Mouse (Mus musculus) embryo, embryonic 11 days (tissue): ENCODE data around the gene Ndp.
A peak's percentile ranks its signal among the peaks of the same experiment; 100 is the strongest.

Source experiments
- DNase-seq: peaks from one replicate; pipeline ENCODE4 v3.0.0-alpha.2; 2015

Ndp gene

DNA sequence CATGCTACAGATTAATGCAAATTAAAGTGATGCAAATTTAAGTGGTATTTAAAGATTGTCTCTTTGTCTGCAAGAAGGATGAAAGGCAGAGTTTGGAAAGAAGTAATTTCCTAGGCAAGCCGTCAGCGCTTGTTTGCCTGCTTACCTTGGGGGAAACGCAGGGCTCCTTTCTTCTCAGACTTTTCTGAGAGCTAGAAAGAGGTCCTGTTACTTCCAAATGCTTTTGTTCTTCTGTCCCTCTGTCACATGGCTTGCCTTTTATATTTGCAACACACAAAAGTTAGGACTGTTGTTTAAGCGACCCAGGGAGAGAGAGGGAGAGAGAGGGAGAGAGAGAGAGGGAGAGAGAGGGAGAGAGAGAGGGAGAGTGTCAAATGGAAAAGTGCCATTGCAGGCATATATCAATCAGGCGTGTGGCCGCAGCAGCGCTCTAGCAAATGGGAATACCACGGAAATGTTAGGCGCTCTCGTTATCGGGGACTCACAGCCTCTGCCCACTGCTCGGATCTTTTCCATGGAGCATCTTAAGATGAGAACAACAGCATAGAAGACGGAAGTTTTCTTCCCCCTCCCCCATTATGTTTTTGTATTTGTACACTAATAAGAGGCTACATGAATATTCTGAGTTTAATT, at the start of gene Ndp:
Gene Ndp, minus strand, starts transcription at position 534 of the 633 bp plus-strand sequence.
- DNase-seq: peak; percentile 30

DNA sequence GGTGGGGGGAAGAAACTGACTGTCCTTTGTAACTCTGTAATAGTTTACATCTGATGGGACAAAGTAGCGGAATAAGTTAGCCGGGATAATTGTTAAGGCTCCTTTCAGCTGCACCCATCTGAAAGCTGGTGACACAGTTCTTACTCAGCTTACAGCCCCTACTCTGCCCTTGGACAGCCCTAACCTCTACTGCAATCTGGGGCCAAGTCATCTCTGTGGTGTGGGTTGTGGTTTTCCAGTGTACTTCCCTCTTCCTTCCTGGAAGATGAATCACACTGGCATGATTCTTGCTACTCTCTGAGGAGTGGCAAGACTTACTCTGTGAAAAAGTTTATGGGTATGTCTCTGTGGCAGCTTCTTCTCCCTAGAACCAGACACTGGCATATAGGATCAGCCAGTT, 43.2 kb upstream of the Ndp start:
- DNase-seq: no peak

DNA sequence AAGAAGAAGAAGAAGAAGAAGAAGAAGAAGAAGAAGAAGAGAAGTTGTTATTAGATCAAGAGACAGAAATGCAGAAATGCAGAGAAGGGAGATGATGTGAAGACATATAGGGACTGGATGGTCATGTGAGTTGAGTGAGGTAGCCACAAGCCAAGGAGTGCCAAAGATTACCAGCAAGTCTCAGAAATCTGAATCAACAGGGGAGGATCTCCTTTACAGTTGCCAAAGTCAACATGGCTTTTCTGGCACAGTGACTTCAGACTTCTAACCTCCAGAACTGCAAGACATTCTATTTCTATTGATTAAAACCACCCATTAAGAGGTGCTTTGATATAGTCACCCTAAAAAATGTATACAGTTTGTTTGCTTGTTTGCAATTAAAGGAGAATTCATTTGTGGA, 6.4 kb upstream of the Ndp start:
- DNase-seq: no peak

DNA sequence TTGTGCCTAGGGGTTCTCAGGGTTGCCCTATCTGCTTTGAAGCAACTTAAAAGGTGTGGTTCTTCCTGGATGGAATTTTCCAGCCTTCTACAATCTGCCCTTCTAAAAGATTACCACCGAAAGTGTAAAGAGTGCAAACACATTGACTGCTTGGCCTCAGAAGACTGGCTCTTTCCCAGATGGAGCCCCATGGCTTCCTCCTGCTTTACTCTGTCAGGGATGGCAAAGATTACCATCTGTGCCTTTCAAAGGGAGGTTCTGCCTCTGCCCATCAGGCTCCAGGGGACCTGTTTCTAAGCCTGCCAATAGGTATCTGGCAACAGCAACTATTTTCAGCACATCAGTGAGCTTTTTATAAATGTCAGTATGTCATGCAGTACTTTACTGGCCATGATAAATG, 1.5 kb upstream of the Ndp start:
- no peak for DNase-seq

DNA sequence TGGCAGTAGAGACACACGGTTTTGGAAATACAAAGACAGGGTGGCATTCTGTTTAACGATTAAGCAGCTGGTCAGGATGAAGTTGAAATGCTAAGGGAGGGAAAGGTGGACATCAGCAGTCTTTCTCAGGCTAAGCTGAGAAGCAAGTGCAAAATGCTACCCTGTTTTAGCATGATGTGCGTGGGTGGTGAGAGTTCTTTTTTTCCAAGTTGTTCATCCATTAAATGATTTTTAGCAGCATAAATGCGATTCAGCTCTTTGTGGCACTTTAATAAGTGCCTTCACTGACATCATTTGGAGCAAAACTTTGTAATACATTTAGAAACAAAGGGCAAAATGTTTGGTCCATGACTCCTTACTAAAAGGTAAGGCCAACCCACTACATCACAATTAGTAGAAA, 337 bp upstream of the Ndp start:
- no peak for DNase-seq

DNA sequence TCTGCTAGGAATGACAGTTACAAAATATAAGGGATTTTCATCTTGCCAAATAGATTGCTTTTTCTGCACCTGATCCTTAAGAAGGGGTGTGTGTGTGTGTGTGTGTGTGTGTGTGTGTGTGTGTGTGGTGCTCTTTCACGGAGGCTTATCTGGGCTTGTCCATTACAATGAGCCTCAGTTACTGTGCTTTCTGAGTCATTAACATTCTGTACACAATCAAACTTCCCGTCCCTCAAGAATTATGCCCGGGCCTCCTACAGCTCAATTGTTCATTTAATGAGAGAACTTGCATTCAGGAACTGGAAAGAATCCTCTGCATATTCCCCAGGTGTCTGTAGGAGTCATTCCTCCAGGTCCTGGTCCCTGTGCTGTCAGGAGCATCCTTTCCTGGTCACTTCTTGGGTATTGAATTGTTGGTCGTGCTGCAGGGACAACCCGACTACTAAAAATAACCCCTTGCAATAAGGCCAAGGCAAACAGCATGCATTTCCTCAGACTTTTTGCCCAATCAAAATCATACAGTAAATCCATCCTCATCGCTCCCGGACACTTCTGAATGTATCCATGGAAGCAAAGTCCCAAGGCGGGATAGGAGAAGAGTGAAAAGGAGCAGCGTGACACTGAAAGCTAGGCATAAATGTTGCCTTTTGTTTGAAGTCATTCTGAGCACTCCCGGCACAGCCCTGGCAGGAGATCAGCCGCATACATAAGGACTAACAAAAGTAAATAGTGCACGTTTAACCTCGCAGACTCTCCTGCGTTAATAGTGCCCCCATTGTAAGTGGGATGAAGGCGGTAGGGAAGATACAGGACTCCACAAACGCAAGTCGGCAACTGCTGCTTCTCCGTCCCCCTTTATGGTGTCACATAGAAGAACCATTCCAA, 1.1 kb downstream of the Ndp start:
- peak; percentile 26 for DNase-seq

DNA sequence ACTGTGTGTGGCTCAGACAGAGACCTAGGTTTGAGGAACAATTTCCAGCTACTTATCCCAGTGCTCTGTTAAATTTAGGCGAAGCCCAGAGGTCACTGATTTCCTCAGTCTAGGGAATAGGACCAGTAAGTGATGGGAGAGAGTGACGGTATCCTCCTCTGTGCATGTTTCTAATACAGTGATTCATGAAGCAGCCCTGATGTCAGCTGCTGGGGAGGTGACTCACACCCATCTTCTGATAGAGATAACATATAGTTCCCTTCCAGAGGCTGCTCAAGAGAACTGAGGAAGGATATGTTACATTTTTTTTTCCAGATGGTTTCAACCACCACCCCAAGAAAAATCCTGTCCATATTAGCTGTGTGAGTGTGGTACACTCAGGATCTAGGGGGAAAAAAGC, 2.9 kb downstream of the Ndp start:
- no peak for DNase-seq

DNA sequence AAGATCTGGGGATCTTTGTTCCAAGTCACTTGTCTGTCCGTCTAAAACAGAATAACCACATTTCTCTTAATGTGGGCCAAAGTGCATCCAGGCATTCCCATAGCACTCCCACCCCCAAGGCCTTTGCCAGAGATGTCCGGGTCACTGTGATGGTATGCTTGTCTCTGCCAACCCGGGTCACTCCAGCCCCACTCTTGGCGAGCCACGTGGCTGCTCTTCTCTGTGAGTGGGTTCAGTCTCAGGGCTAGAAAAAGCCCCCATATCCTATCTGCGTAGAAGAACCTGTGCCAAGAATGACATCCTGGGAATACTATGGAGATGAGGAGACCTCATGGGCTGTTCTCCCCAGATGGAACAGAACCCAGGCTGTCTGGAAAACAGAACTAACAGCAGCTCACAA, 4.0 kb downstream of the Ndp start:
- DNase-seq: no peak

DNA sequence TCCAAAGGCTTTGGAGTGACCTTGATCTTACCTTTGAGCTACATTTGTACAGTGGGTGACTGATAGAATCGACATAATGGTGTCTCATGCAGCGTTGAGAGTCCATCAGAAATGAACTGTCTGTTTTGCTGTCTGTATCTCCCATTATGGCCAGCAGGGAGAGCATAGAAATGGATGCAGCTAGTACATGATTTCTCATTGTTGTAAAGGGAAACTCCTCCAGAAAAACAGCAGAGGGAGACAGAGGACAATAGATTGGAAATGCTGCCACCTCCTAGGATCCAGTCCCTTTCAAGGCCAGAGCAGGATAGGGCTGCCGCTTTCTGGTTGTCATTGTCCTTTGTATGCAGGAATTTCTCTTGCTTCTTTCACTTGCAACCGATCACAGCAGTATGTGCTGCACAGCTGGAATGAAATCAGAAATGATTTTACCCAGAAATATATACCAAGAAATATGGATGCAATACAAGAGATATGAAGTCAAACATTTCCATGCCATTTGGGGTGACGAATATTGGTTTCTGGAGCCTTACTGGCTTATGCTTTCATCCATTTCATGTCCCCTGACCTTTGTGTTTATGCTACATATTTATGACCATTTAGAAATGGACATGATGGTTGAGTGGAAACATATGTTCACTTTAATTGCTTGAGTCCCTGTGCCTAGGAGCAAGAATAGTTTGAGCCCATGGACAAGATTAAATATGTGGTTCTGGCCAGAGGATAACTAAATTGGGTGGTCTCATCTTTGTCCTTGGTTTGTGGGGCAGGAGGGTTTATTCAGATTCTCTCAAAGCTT, 17.0 kb downstream of the Ndp start:
- peak; percentile 57 for DNase-seq

DNA sequence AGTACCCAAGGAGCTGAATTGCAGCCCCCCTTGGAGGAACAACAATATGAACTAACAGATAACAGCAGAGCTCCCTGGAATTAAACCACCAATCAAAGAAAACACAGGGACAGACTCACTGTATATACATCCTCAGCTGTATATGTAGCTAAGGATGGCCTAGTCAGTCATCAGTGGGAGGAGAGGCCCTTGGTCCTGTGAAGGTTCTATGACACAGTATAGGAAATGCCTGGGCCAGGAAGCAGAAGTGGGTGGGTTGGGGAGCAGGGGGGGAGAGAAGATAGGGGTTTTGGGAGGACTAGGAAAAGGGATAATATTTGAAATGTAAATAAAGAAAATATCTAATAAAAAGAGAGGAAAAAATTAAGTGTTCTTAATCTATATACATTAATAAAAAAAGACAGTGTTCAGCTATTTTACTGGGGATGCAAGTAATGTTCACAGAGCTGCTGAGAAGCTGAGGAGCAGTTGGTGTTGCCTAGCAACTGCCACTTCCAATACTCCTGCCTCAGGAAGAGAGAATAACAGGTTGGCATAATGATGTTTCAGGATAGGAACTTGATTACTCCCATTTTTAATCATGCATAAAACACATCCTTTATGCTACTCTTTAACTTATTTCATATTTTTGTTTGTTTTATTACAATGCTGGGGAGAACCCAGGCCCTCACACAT, 43.8 kb downstream of the Ndp start:
- DNase-seq: no peak

DNA sequence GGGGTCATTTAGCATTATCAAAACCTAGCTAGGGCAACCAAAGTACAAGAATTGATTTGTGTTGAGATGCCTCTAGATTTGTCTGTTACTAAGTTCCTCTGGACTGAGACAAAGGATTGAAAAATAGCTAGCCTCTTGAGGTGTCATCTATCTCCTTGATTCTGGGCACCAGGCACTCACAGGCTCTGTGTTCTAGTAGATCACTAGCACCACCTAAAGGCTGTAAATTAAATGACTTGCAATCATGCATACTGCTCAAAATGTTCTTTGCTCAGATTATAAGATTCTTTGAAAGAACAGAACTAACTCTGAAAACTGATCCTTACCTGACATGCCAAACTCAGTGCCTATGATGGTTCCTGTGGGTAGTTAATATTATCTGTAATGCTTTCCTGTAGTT, 51.3 kb downstream of the Ndp start:
- peak; percentile 20 for DNase-seq

DNA sequence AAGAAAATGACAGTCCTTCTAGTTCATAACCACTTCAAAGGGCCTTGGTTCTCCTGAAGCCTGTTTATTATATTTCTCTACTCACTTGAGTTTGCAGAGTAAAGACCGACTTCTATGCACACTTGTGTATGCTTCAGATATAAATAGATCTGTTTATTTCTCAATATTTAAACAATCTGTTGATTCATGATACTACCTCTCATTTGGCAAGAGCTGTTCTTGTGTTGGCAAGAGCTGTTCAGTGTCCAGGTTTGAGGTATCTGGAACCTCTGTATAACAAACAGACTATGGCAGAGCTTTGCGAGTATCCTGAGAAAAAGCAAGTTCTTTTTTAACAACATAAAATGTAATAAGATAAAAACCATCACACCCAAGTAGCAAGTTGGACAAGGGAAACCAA, 65.5 kb downstream of the Ndp start:
- DNase-seq: no peak

DNA sequence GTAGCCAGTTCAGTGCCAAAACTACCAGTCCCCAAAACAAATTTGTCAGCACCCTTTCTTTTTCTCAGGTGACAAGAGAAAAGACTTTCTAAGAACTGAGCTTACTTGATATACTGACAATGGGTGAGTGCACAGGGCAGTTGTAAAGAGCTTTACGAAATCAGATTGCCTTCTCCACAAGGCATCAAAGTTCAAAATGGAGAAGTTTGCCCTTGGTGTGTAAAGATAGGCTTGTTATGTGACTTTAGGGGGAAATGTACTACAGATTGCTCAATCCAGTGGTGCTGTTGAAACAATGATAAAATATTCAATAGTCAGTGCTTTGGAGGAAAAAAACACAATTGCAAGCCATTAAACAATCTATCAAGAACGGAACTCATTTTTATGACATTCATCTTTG, 70.1 kb downstream of the Ndp start:
- no peak for DNase-seq

DNA sequence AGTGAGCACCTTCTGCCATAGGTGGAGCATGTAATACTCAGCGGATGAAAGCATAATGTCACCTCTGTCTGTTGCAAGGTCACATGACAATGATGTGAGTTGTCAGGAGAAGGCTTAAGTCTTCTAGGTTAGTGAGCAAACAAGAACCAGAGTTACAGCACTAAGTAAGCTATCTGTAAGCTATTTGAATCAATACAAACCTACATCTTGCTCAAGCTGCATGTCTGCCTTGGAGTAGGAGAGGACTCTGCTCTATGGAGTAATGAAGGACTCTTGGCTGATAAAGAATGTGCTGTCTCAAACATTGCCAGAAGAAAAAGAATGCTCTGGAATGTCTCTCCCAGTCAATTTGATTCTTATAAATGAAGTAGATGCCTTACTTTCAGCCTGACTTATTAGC, 74.3 kb downstream of the Ndp start:
- DNase-seq: no peak

DNA sequence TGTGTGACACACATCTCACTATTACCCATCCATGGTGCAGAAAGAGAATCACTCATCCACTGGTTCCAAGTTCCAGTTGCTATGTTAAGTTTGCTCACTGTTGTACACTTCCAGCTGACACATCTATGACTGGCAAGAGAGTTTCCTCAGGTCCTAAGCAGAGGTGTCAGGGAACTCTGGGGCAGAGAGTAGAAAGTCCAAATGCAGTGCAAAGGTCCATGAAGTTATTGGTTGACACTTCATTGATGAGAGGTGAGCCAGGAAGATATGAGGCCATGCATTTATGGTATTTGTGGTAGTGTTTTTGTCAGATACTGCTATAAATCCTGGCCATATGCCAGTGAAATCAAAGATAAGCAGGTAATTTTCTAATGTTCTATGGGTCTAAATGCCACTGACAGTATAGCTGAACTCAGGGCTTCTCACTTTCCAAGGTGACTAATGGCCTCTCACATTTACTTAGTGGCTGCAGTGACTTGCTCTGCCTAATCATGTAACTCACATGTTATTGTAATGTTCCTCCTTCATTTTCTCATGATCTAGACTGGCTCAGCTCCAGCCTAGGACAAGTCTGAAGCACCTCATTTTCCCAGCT, 75.0 kb downstream of the Ndp start:
- no peak for DNase-seq
